Mouse (Mus musculus): ENCODE results near the gene Otof.
A peak's percentile ranks its signal among the peaks of the same experiment; 100 is the strongest.

Gene Otof

GRCm38 (mm10) chr5:30423572-30424244 lies 38.0 kb downstream of the Otof start:
- DNase-seq (ENCODE audit: low spot score in 2 of 2), result peak in 1 of 2 experiments; percentile 16

- DNase-seq (ENCODE audit: low spot score in 2 of 2), result no peak
Observed at GRCm38 (mm10) chr5:30423121-30423520, 38.6 kb downstream of the Otof start.

GRCm38 (mm10) chr5:30416665-30417064 lies 45.1 kb downstream of the Otof start:
- DNase-seq (ENCODE audit: low spot score in 2 of 2), result no peak

GRCm38 (mm10) chr5:30415876-30416275 lies 45.9 kb downstream of the Otof start:
- DNase-seq (ENCODE audit: low spot score in 2 of 2), result no peak

GRCm38 (mm10) chr5:30415381-30415780 lies 46.4 kb downstream of the Otof start:
- no peak for DNase-seq (ENCODE audit: low spot score in 2 of 2)

GRCm38 (mm10) chr5:30411524-30411923 lies 50.2 kb downstream of the Otof start:
- DNase-seq (ENCODE audit: low spot score in 2 of 2), result no peak

- no peak for DNase-seq (ENCODE audit: low spot score in 2 of 2)
Observed at GRCm38 (mm10) chr5:30406876-30407275, 54.9 kb downstream of the Otof start.

- no peak for DNase-seq (ENCODE audit: low spot score in 2 of 2)
Observed at GRCm38 (mm10) chr5:30401165-30401564, 60.6 kb downstream of the Otof start.

GRCm38 (mm10) chr5:30400521-30400920 lies 61.2 kb downstream of the Otof start:
- no peak for DNase-seq (ENCODE audit: low spot score in 2 of 2)

GRCm38 (mm10) chr5:30391473-30391872 lies 70.3 kb downstream of the Otof start:
- DNase-seq (ENCODE audit: low spot score in 2 of 2), result peak; percentile 25 to 35

- DNase-seq (ENCODE audit: low spot score in 2 of 2), result no peak
Observed at GRCm38 (mm10) chr5:30389836-30390235, 71.9 kb downstream of the Otof start.

- DNase-seq (ENCODE audit: low spot score in 2 of 2), result no peak
Observed at GRCm38 (mm10) chr5:30387726-30388125, 74.0 kb downstream of the Otof start.

- DNase-seq (ENCODE audit: low spot score in 2 of 2), result no peak
Observed at GRCm38 (mm10) chr5:30382876-30383275, 78.9 kb downstream of the Otof start.

GRCm38 (mm10) chr5:30369426-30369825 lies 92.3 kb downstream of the Otof start:
- no peak for DNase-seq (ENCODE audit: low spot score in 2 of 2)

GRCm38 (mm10) chr5:30367405-30367804 lies 94.3 kb downstream of the Otof start:
- DNase-seq (ENCODE audit: low spot score in 2 of 2), result no peak

- DNase-seq (ENCODE audit: low spot score in 2 of 2), result no peak
Observed at GRCm38 (mm10) chr5:30358436-30359099, 103.2 kb downstream of the Otof start.

GRCm38 (mm10) chr5:30356647-30357046 lies 105.1 kb downstream of the Otof start:
- DNase-seq (ENCODE audit: low spot score in 2 of 2), result no peak

- no peak for DNase-seq (ENCODE audit: low spot score in 2 of 2)
Observed at GRCm38 (mm10) chr5:30355559-30356159, 106.1 kb downstream of the Otof start.

- no peak for DNase-seq (ENCODE audit: low spot score in 2 of 2)
Observed at GRCm38 (mm10) chr5:30355114-30355513, 106.6 kb downstream of the Otof start.

GRCm38 (mm10) chr5:30353605-30354004 lies 108.1 kb downstream of the Otof start:
- DNase-seq (ENCODE audit: low spot score in 2 of 2), result no peak

- DNase-seq (ENCODE audit: low spot score in 2 of 2), result no peak
Observed at GRCm38 (mm10) chr5:30343886-30344285, 117.8 kb downstream of the Otof start.

- peak; percentile 12 to 34 for DNase-seq (ENCODE audit: low spot score in 2 of 2)
Observed at GRCm38 (mm10) chr5:30343107-30343506, 118.6 kb downstream of the Otof start.

GRCm38 (mm10) chr5:30342601-30343015 lies 119.1 kb downstream of the Otof start:
- DNase-seq (ENCODE audit: low spot score in 2 of 2), result no peak
